Mouse (Mus musculus): ENCODE measurements around the gene Schip1.

Gene Schip1

GRCm38 (mm10) chr3:68514717-68515116 lies 450.1 kb downstream of the Schip1 start:
- no peak for DNase-seq

- no peak for DNase-seq
Measured at GRCm38 (mm10) chr3:68516393-68517081, 451.9 kb downstream of the Schip1 start.

GRCm38 (mm10) chr3:68517236-68517635 lies 452.6 kb downstream of the Schip1 start:
- no peak for DNase-seq

GRCm38 (mm10) chr3:68518041-68518440 lies 453.4 kb downstream of the Schip1 start:
- DNase-seq: no peak

- no peak for DNase-seq
Measured at GRCm38 (mm10) chr3:68518586-68518985, 454.0 kb downstream of the Schip1 start.

- DNase-seq: no peak
Measured at GRCm38 (mm10) chr3:68525361-68525878, 460.8 kb downstream of the Schip1 start.

GRCm38 (mm10) chr3:68526416-68526815 lies 461.8 kb downstream of the Schip1 start:
- DNase-seq: no peak

- no peak for DNase-seq
Measured at GRCm38 (mm10) chr3:68527182-68527581, 462.6 kb downstream of the Schip1 start.

GRCm38 (mm10) chr3:68531908-68532307 lies 467.3 kb downstream of the Schip1 start:
- no peak for DNase-seq

- DNase-seq: no peak
Measured at GRCm38 (mm10) chr3:68534571-68535051, 470.0 kb downstream of the Schip1 start.

GRCm38 (mm10) chr3:68535160-68535728 lies 470.6 kb downstream of the Schip1 start:
- no peak for DNase-seq

- DNase-seq: no peak
Measured at GRCm38 (mm10) chr3:68536071-68536470, 471.5 kb downstream of the Schip1 start.

GRCm38 (mm10) chr3:68541688-68542087 lies 477.1 kb downstream of the Schip1 start:
- no peak for DNase-seq

- DNase-seq: no peak
Measured at GRCm38 (mm10) chr3:68542944-68543501, 478.4 kb downstream of the Schip1 start.

- no peak for DNase-seq
Measured at GRCm38 (mm10) chr3:68544811-68545210, 480.2 kb downstream of the Schip1 start.

- no peak for DNase-seq
Measured at GRCm38 (mm10) chr3:68545898-68546297, 481.3 kb downstream of the Schip1 start.

GRCm38 (mm10) chr3:68555087-68555662 lies 490.6 kb downstream of the Schip1 start:
- no peak for DNase-seq

GRCm38 (mm10) chr3:68556891-68557290 lies 492.3 kb downstream of the Schip1 start:
- no peak for DNase-seq

- DNase-seq: no peak
Measured at GRCm38 (mm10) chr3:68558744-68559143, 494.1 kb downstream of the Schip1 start.

GRCm38 (mm10) chr3:68560057-68560456 lies 495.5 kb downstream of the Schip1 start:
- no peak for DNase-seq

- DNase-seq: no peak
Measured at GRCm38 (mm10) chr3:68562838-68563237, 498.2 kb downstream of the Schip1 start.

GRCm38 (mm10) chr3:68563922-68564321 lies 499.3 kb downstream of the Schip1 start:
- no peak for DNase-seq

GRCm38 (mm10) chr3:68564978-68565674 lies 500.5 kb downstream of the Schip1 start:
- DNase-seq: no peak
